Mouse (Mus musculus): ENCODE data around the gene Dyrk1a.

The Dyrk1a gene

DNA sequence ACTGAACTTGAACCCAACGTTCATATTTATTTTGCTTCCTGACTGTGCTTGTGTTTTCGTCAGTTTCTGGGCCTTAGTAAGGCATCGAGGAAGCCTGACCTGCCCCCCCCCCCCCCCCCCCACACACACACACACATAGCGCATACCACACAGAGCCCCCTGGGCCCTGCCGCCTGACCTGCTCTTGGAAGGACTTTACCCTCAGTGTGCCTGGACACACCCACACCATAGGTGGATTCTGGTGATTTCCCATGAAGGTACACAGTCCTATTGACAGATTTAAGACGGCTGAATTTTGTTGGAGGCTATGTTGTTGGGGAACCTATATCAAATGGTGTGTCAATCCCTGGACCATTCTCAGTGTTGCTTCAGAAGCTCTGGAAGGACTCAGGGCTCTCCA is 63.2 kb downstream of the Dyrk1a start:
- no peak for DNase-seq (ENCODE audit: low read depth)

DNA sequence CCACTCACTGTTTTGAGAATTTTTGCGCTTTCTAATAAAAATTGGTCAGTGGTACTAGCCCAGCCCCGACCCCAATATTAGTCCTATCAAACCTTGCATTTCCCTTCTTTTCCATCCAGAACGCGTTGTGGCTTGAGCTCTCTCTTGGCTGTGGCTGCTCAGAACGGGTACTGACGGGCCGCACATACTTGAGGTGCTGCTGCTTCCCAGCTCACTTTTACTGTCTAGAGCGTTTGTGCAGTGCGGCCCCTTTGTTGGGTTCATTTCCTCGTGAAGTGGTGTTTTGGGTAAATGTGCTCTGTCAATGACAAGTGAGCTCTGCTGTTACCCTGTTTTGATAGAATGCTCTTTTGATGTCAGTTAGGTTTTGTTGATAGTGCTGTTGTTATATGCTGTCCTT is 67.6 kb downstream of the Dyrk1a start:
- DNase-seq (ENCODE audit: low read depth), result no peak

DNA sequence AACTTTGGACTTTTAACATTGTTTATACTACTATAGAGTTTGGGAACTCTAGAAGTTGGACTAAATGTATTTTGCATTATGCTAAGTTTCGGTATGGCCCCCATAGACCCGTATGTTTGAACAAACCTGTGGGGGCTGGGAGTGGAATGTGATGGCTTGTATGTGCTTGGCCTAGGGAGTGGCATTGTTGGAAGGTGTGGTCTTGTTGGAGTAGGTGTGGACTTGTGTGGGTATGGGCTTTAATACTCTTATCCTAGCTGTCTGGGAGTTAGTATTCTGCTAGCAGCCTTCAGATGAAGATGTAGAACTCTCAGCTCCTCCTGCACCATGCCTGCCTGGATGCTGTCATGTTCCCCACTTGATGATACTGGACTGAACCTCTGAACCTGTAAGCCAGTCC is 72.0 kb downstream of the Dyrk1a start:
- no peak for DNase-seq (ENCODE audit: low read depth)

- no peak for DNase-seq (ENCODE audit: low read depth)
These were observed 77.3 kb downstream of the Dyrk1a start for GRCm38 (mm10) chr16:94647153-94647552.

DNA sequence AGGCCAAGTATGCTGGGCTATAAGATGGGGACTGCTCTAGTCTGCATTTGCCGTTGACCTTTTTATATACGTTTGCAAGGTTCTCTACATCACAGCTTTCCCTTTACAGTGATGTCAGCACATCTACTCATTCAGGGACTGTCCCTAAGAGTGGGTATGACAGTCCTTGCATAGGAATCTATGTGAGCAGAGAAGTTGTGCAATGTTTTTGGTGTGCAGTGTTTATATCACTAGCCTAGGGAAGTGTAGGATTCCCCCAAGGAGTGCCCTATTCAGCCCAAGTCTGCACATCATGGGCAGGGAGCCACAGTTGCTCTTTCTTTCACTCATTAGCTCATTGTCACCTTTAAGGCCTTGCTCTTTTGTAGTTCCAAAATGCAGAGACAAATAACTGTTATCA is 78.1 kb downstream of the Dyrk1a start:
- peak; percentile 40 for DNase-seq (ENCODE audit: low read depth)

GRCm38 (mm10) chr16:94649861-94650260 is 80.1 kb downstream of the Dyrk1a start:
- DNase-seq (ENCODE audit: low read depth), result no peak

GRCm38 (mm10) chr16:94652091-94652713 is 82.4 kb downstream of the Dyrk1a start:
- peak; percentile 41 for DNase-seq (ENCODE audit: low read depth)

DNA sequence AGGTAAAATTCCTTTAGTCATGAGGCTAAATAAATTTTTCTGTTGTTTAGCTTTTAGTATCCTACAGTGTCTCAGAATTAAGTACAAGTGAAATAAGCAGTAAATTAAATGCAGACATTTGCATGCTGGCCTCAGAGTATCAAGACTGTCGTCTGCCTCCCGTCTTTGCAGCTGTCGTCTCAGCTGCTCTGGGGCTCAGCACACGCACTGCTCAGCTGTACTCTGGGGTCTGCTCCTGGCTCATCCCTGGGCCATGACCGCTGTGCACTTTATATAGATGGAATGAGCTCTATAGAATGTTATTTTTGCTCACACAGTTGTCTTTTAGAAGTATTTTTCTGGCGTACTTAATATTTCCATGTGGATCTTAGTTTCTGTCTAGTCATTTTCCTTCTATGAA is 85.3 kb downstream of the Dyrk1a start:
- DNase-seq (ENCODE audit: low read depth), result no peak

GRCm38 (mm10) chr16:94656891-94657290 is 87.1 kb downstream of the Dyrk1a start:
- no peak for DNase-seq (ENCODE audit: low read depth)

DNA sequence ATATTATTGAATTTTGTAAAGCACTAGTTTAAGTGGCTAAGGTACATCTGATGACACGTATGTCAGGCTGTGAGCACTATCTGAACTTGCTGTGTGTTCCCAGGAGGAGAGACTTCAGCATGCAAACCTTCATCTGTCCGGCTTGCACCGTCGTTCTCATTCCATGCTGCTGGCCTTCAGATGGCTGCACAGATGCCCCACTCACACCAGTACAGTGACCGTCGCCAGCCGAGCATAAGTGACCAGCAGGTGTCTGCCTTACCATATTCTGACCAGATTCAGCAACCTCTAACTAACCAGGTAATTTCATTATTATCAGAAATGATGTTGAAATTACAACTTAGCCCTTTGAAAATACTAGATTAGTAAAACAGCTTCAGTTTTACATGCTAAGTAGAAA is 89.6 kb downstream of the Dyrk1a start:
- DNase-seq (ENCODE audit: low read depth), result no peak

DNA sequence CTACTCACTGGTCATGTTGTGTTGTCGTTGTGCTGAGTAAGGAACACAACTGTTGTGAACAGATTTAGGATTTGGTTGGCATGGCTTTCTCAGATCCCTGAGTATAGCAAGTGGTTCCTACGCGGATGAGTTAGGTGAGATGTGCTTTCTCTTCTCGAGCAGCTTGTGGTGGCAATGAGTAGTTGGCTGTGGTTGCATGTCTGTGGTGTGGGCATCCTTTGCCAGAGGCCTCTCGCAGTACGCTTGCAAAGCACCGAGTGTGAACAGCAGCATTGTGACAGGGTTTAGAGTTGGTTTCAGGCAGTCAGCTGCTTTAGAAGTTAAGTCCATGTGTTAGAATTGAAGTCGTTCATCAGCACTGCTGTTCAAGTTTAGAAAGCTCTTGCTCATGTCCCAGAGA is 90.4 kb downstream of the Dyrk1a start:
- DNase-seq (ENCODE audit: low read depth), result peak; percentile 64

GRCm38 (mm10) chr16:94667557-94667956 is 97.7 kb downstream of the Dyrk1a start:
- no peak for DNase-seq (ENCODE audit: low read depth)

GRCm38 (mm10) chr16:94671313-94671712 is 101.5 kb downstream of the Dyrk1a start:
- DNase-seq (ENCODE audit: low read depth), result peak; percentile 46

- no peak for DNase-seq (ENCODE audit: low read depth)
These were observed 111.1 kb downstream of the Dyrk1a start for GRCm38 (mm10) chr16:94680924-94681323.

DNA sequence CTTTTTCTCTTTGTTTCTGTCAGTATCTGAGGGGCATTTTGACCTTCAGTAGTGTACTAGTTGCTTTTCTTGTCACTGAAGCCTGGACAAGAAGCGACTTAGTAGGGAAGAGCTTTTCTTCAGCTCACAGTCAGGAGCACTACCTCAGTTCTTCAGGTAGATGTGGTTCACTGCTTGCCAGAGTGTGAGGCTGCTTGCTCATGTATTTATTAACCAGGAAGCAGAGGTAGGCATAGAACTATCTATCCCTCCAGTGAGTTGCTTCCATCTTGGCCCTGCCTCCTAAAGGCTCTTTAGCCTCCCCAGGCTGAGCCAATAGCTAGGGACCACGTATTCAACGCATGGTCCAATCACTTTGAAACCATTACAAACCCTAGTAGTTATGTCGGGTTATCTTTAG is 112.0 kb downstream of the Dyrk1a start:
- no peak for DNase-seq (ENCODE audit: low read depth)

DNA sequence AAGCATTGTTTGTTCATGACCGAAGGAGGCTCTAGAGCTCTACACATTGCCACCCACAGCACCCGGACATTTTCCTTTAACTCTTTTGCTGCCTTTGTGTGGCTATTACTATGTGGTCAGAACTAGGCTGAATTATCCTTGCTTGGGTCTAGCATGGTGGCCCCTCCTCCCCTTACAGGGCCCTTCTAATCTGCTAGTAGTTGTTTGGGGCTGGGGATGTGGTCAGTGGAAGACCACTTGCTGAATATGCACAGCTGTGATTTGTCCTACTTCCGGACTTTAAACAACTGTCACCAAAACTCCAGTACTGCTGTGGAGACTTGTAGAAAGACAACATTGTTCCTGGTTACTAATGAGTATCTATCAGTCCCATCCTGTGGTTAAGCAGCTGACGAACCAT is 114.2 kb downstream of the Dyrk1a start:
- DNase-seq (ENCODE audit: low read depth), result no peak

DNA sequence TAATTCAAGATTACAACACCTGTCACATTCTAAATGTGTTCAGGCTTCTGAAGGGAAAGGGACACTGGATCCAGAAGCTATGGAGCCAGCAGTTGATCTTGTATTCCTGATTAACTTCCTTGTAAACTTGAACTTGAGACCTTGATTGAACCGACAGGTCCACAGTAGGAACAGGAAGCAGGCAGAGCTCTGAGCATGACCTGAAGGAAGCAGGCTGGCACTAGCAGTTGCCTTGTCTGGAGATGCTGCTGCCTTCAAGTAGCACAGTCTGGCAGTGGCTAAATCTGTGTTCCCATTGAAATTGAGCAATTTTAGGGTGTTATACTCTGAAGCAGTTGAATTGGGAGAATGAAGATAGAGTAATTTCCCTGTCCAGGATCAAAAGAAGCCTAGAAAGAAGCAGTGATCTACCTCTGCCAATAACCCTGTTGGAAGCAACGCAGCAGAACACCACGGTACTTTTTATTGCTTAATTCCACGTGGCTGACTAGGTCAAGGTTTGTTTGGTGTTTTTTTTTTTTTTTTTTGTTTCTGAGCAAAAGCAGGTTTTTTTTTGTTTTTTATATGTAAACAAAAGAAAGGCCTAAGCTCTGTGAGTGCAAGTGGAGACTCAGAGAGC is 124.0 kb downstream of the Dyrk1a start:
- DNase-seq (ENCODE audit: low read depth), result no peak

DNA sequence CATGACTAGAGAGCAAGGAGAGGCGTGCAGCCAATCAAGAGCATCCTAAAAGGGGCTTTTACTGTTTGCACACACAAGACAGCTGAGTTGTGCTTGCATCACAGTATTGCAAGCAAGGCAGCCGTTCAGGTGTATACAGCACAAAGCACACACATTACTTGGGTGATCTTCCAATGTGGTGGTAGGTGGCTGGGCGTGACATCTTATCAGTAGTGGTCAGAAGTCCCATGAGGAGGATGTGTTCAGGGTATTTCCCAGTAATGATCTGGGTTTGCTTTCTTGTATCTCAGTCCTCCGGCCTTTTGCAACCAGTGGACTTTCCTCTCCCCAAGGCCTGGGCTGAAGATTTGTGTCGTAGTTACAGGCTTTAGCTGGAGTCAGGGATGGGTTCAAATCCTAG is 127.7 kb downstream of the Dyrk1a start:
- no peak for DNase-seq (ENCODE audit: low read depth)

- peak; percentile 52 for DNase-seq (ENCODE audit: low read depth)
These were observed 128.4 kb downstream of the Dyrk1a start for GRCm38 (mm10) chr16:94698234-94698633.

GRCm38 (mm10) chr16:94701141-94701540 is 131.3 kb downstream of the Dyrk1a start:
- no peak for DNase-seq (ENCODE audit: low read depth)

- no peak for DNase-seq (ENCODE audit: low read depth)
These were observed 132.2 kb downstream of the Dyrk1a start for GRCm38 (mm10) chr16:94701971-94702370.

DNA sequence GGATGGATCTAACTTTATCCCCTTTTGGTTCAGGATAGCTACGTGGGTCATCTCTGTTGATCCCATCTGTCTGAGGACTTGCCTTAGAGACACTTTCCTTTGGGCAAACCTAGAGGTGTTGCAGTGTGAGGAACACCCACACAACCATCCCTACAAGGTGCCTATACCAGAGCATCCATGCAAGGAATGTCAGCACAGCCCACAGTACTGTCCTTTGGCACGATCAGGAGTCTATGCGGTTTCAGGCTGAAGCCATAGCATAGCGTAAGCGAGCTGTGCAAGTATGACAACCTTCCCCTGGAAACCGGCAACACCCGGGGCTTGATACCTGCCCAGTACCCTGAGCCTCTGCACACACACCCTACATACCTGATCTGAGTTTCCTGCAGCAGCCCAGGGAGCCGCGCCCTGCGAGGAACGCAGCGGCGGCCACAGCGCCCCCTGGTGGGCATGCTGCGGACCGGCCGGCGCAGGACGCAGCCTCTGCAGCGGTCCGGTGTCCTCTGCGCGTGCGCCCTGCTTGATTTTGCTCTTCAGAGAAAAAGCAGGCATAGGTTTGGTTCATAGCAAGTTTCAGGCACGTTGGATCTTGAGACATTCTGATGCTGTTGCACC is 143.8 kb downstream of the Dyrk1a start:
- peak; percentile 15 for DNase-seq (ENCODE audit: low read depth)

- DNase-seq (ENCODE audit: low read depth), result no peak
These were observed 144.7 kb downstream of the Dyrk1a start for GRCm38 (mm10) chr16:94714483-94714882.

DNA sequence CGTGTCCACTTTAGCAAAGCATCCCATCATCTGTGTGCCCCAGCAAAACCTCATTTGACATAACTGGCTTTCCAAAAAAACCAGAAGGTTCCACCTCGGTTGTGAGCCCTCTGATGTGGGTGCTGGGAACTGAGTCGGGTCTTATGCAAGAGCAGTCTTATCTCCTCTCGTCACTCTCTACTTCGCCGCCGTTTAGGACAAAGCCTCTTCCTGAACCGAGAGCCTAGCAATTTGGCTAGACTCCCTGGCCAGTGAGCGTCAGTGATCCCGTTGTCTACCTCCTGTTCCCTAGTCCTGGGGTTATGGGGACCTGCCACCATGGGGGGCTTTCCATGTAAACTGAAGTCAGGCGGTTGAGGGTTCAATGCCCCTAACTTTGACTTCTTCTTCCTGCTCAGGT is 147.2 kb downstream of the Dyrk1a start:
- DNase-seq (ENCODE audit: low read depth), result no peak

All from 416B (cell line).